ENCODE assay signal across 13 mouse cellular contexts in the genomic region with DNA sequence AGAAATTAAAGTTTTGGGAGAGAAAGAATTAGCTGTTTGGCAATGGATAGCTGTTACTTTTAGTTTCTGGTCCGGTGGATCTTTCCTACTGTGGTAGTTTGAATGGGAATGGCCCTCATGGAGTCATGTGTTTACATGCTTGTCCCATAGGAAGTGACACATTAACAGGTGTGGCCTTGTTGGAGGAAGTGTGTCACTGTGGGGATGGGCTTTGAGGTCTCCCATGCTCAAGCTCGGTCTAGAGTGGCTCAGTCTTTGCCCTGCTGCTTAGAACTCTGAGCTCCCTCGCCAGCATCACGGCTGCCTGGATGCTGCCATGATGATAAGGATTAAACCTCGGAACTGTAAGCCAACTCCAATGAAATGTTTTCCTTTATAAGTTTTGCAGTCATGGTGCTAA. TPM values are rescaled to one million over a fixed set of nuclear protein-coding genes. Genes with fewer than 3 reads are reported as not detected.
A peak's percentile ranks its signal among the peaks of the same experiment; 100 is the strongest.
DNase-seq lines count a peak whose midpoint lies in the region; ATAC-seq and TF ChIP-seq lines count a peak whose summit lies in the region.
"Had no signal": no experiment of that assay in that cellular context is flagged by ENCODE, and none has a peak within 500 bp of the region (broad histone marks: within the 10 kb centered on the region; RNA-seq: fewer than 3 reads in every experiment).

No protein-coding gene starts in this region.

- H3K4me3 ChIP-seq in heart, postnatal 0 days (ENCODE audit: low read depth, low read length): no peak overlapping the region
- H3K4me3 ChIP-seq in heart, embryonic 10.5 days: no peak overlapping the region; the same call in 1 of the 2 replicates
- no peak overlapping the region for H3K4me3 ChIP-seq in lung, embryonic 15.5 days
- no peak overlapping the region for H3K4me3 ChIP-seq in neural tube, embryonic 15.5 days (replicated peaks)

- TF ChIP-seq CTCF in heart, postnatal 0 days (IDR thresholded peaks at IDR 0.05; ENCODE audit: low read depth): no peak
- no peak for TF ChIP-seq CTCF in brain, embryonic 14.5 days (IDR thresholded peaks at IDR 0.05; ENCODE audit: borderline replicate concordance, extremely low read depth, insufficient read depth, insufficient read length)

- no peak for ATAC-seq in heart, postnatal 0 days (ENCODE audit: insufficient read depth, low read depth)
- ATAC-seq in lung, embryonic 15.5 days (ENCODE audit: borderline replicate concordance, extremely low read depth, low FRiP score, low TSS enrichment): no peak
- no peak for ATAC-seq in neural tube, embryonic 15.5 days (ENCODE audit: low FRiP score)

- no peaks in the 10 kb centered on the region for H3K27me3 ChIP-seq in heart, postnatal 0 days (ENCODE audit: control insufficient read depth, insufficient read depth, low read length)
- no peaks in the 10 kb centered on the region for H3K27me3 ChIP-seq in heart, embryonic 10.5 days (ENCODE audit: insufficient read depth, poor library complexity, severe bottlenecking)
- no peaks in the 10 kb centered on the region for H3K27me3 ChIP-seq in lung, embryonic 15.5 days
- H3K27me3 ChIP-seq in neural tube, embryonic 15.5 days (replicated peaks): no peaks in the 10 kb centered on the region; the same call in 1 of the 2 replicates
- H3K27me3 ChIP-seq: embryonic facial prominence, embryonic 15.5 days; midbrain, embryonic 13.5 days had no signal

- WGBS in heart, postnatal 0 days: 83% methylated on average over 5 of the region's 5 CpGs
- WGBS in heart, embryonic 10.5 days: 89% methylated on average over 5 of the region's 5 CpGs
- WGBS in lung, embryonic 15.5 days: 85% methylated on average over 5 of the region's 5 CpGs
- WGBS in neural tube, embryonic 15.5 days: 81% methylated on average over 5 of the region's 5 CpGs

- no peaks in the 10 kb centered on the region for H3K9me3 ChIP-seq in heart, postnatal 0 days (replicated peaks; ENCODE audit: control insufficient read depth, low read length)
- H3K9me3 ChIP-seq in heart, embryonic 10.5 days: no peaks in the 10 kb centered on the region
- no peaks in the 10 kb centered on the region for H3K9me3 ChIP-seq in lung, embryonic 15.5 days
- no peaks in the 10 kb centered on the region for H3K9me3 ChIP-seq in neural tube, embryonic 15.5 days (replicated peaks)
- H3K9me3 ChIP-seq: embryonic facial prominence, embryonic 15.5 days; midbrain, embryonic 13.5 days had no signal

- no peak overlapping the region for H3K9ac ChIP-seq in heart, postnatal 0 days (replicated peaks; ENCODE audit: low read depth, low read length)
- no peak overlapping the region for H3K9ac ChIP-seq in lung, embryonic 15.5 days
- H3K9ac ChIP-seq in neural tube, embryonic 15.5 days (replicated peaks): no peak overlapping the region

- DNase-seq in heart, postnatal 0 days (ENCODE audit: low spot score): no peak
- DNase-seq in heart, embryonic 10.5 days (ENCODE audit: low spot score): no peak
- no peak for DNase-seq in lung, postnatal 4 days
- peak; percentile 16 for DNase-seq in brain, embryonic 14.5 days (ENCODE audit: low read depth)
- no peak for DNase-seq in adrenal gland, postnatal 10 days
- no peak for DNase-seq in right cerebral cortex, postnatal 14 days
- DNase-seq: adrenal gland, postnatal 14 days; cerebellum, adult 2 months; left cerebral cortex, postnatal 4 days had no signal

- TF ChIP-seq EP300 in heart, postnatal 0 days (IDR thresholded peaks at IDR 0.05; ENCODE audit: low read depth): no peak

- H3K4me1 ChIP-seq in heart, postnatal 0 days (ENCODE audit: control insufficient read depth, insufficient read depth): peaks cover 8% of the 10 kb centered on the region
- H3K4me1 ChIP-seq in heart, embryonic 10.5 days: peaks cover 26% of the 10 kb centered on the region
- H3K4me1 ChIP-seq in lung, embryonic 15.5 days: peaks cover 14% of the 10 kb centered on the region
- peaks cover 21% of the 10 kb centered on the region for H3K4me1 ChIP-seq in neural tube, embryonic 15.5 days

- H3K36me3 ChIP-seq in heart, postnatal 0 days (replicated peaks; ENCODE audit: control insufficient read depth, insufficient read depth, low read length): peaks cover 11% of the 10 kb centered on the region; the same call in 1 of the 2 replicates
- peaks cover 7% of the 10 kb centered on the region; the same call in 1 of the 2 replicates for H3K36me3 ChIP-seq in heart, embryonic 10.5 days
- H3K36me3 ChIP-seq in lung, embryonic 15.5 days: peaks cover 8% of the 10 kb centered on the region; the same call in 1 of the 2 replicates
- H3K36me3 ChIP-seq in neural tube, embryonic 15.5 days: no peaks in the 10 kb centered on the region
- H3K36me3 ChIP-seq: midbrain, embryonic 13.5 days had no signal

- H3K27ac ChIP-seq in heart, postnatal 0 days (ENCODE audit: low read depth): no peak overlapping the region
- H3K27ac ChIP-seq in heart, embryonic 10.5 days: no peak overlapping the region
- H3K27ac ChIP-seq in lung, embryonic 15.5 days: no peak overlapping the region
- no peak overlapping the region for H3K27ac ChIP-seq in neural tube, embryonic 15.5 days (replicated peaks)

- no peak for TF ChIP-seq POLR2A in brain, embryonic 14.5 days (IDR thresholded peaks at IDR 0.05; ENCODE audit: borderline replicate concordance, extremely low read depth, insufficient read depth, insufficient read length, poor library complexity, severe bottlenecking)

- peak overlapping the region; percentile 70; the same call in 1 of the 2 replicates for H3K4me2 ChIP-seq in heart, postnatal 0 days (ENCODE audit: low read depth, low read length)
- peak overlapping the region; percentile 69; the same call in 1 of the 2 replicates for H3K4me2 ChIP-seq in lung, embryonic 15.5 days
- peak overlapping the region; percentile 74; the same call in 1 of the 2 replicates for H3K4me2 ChIP-seq in neural tube, embryonic 15.5 days

RNA-seq across cellular contexts. Expression of a gene that starts 1.8 kb away (rescaled TPM):
- total RNA-seq in heart, postnatal 0 days (2014; rRNA removed; ENCODE audit: low replicate concordance): 4.2 and 11.4 TPM in 2 replicates
- polyA plus RNA-seq in heart, postnatal 0 days (2015; fragmentation: Nextera tagmentation; extraction: Ambion mirVana): 6.6 and 7.4 TPM in 2 replicates
- 9.9 and 11.4 TPM in 2 replicates for polyA plus RNA-seq in heart, embryonic 10.5 days (2016; fragmentation: Nextera tagmentation; extraction: Ambion mirVana)
- 10.0 and 11.1 TPM in 2 replicates for polyA plus RNA-seq in lung, embryonic 15.5 days (2015; fragmentation: Nextera tagmentation; extraction: Ambion mirVana)
- 1.8 and 2.4 TPM in 2 replicates for polyA plus RNA-seq in brain, embryonic 14.5 days (2012; rRNA removed)
- 5.3 and 5.7 TPM in 2 replicates for polyA plus RNA-seq in neural tube, embryonic 15.5 days (2015; fragmentation: Nextera tagmentation; extraction: Ambion mirVana)
- 10 to 100 TPM in 1 of 2 experiments, 1 to 10 TPM in 1; 8.4 to 11.0 TPM for total RNA-seq in adrenal gland, postnatal 10 days (2021)

RNA-seq across cellular contexts. Expression of a gene that starts 46.9 kb away (rescaled TPM):
- total RNA-seq in heart, postnatal 0 days (2014; rRNA removed; ENCODE audit: low replicate concordance): 6.4 and 13.8 TPM in 2 replicates
- polyA plus RNA-seq in heart, postnatal 0 days (2015; fragmentation: Nextera tagmentation; extraction: Ambion mirVana): 7.3 and 7.6 TPM in 2 replicates
- 29.8 and 35.8 TPM in 2 replicates for polyA plus RNA-seq in heart, embryonic 10.5 days (2016; fragmentation: Nextera tagmentation; extraction: Ambion mirVana)
- polyA plus RNA-seq in lung, embryonic 15.5 days (2015; fragmentation: Nextera tagmentation; extraction: Ambion mirVana): 31.4 and 33.5 TPM in 2 replicates
- polyA plus RNA-seq in brain, embryonic 14.5 days (2012; rRNA removed): 9.5 and 12.2 TPM in 2 replicates
- 16.7 and 19.3 TPM in 2 replicates for polyA plus RNA-seq in neural tube, embryonic 15.5 days (2015; fragmentation: Nextera tagmentation; extraction: Ambion mirVana)
- total RNA-seq in adrenal gland, postnatal 10 days (2021): 10 to 100 TPM; 12.5 to 17.3 TPM

RNA-seq across cellular contexts. Expression of a gene that starts 48.2 kb away (rescaled TPM):
- 0.23 and 0.81 TPM in 2 replicates for total RNA-seq in heart, postnatal 0 days (2014; rRNA removed; ENCODE audit: low replicate concordance)
- 4.1 and 4.4 TPM in 2 replicates for polyA plus RNA-seq in heart, postnatal 0 days (2015; fragmentation: Nextera tagmentation; extraction: Ambion mirVana)
- polyA plus RNA-seq in heart, embryonic 10.5 days (2016; fragmentation: Nextera tagmentation; extraction: Ambion mirVana): 5.0 and 5.4 TPM in 2 replicates
- polyA plus RNA-seq in lung, embryonic 15.5 days (2015; fragmentation: Nextera tagmentation; extraction: Ambion mirVana): 4.7 TPM in 2 replicates
- 6.7 and 8.6 TPM in 2 replicates for polyA plus RNA-seq in brain, embryonic 14.5 days (2012; rRNA removed)
- polyA plus RNA-seq in neural tube, embryonic 15.5 days (2015; fragmentation: Nextera tagmentation; extraction: Ambion mirVana): 4.3 and 5.6 TPM in 2 replicates
- 1 to 10 TPM; 2.2 to 4.5 TPM for total RNA-seq in adrenal gland, postnatal 10 days (2021)

RNA-seq across cellular contexts. Expression of a gene that starts 48.2 kb away (rescaled TPM):
- 349 and 380 TPM in 2 replicates for total RNA-seq in heart, postnatal 0 days (2014; rRNA removed; ENCODE audit: low replicate concordance)
- polyA plus RNA-seq in heart, postnatal 0 days (2015; fragmentation: Nextera tagmentation; extraction: Ambion mirVana): 1,164 and 1,272 TPM in 2 replicates
- 1,312 and 1,459 TPM in 2 replicates for polyA plus RNA-seq in heart, embryonic 10.5 days (2016; fragmentation: Nextera tagmentation; extraction: Ambion mirVana)
- polyA plus RNA-seq in lung, embryonic 15.5 days (2015; fragmentation: Nextera tagmentation; extraction: Ambion mirVana): 888 and 929 TPM in 2 replicates
- 157 and 185 TPM in 2 replicates for polyA plus RNA-seq in brain, embryonic 14.5 days (2012; rRNA removed)
- polyA plus RNA-seq in neural tube, embryonic 15.5 days (2015; fragmentation: Nextera tagmentation; extraction: Ambion mirVana): 363 and 428 TPM in 2 replicates
- total RNA-seq in adrenal gland, postnatal 10 days (2021): 100 to 1,000 TPM; 276 to 286 TPM
